Mouse (Mus musculus) heart, embryonic 14.5 days (tissue): ENCODE data around the gene Slc25a13. TPM values are rescaled to one million over a fixed set of nuclear protein-coding genes. Genes with fewer than 3 reads are reported as not detected.
"Not testable (repeated sequence)": the region's sequence is repeated elsewhere in the genome, so short reads cannot be mapped to it uniquely, and the experiment has no call there.

Source experiments
- ATAC-seq: fragments of 200-750 bp; cut with Nextera tagmentation; 2 replicates; pipeline ENCODE4 v1.8.0; 2017; ENCODE audit warnings: low read depth, moderate TSS enrichment; ENCODE audit not compliant: insufficient number of reproducible peaks, insufficient read depth, low FRiP score
- H3K27ac ChIP-seq, 2 experiments: fragments of 200-500 bp in 1 of 2; fragments of 300-500 bp in 1 of 2; sonication (generic) in 1 of 2; replicated peaks in 1 of 2; 2 replicates each; pipeline ENCODE4 v1.5.1; 2012 to 2014; ENCODE audit warnings: low read depth in 2 of 2, low read length in 2 of 2, control low read depth in 1 of 2, mild to moderate bottlenecking in 1 of 2, mixed read lengths in 1 of 2; ENCODE audit not compliant: control insufficient read depth in 1 of 2, insufficient read depth in 1 of 2
- H3K27me3 ChIP-seq: fragments of 300-500 bp; sonication (generic); 2 replicates; pipeline ENCODE4 v1.6.1; 2014; ENCODE audit warnings: mild to moderate bottlenecking, low read length, control low read depth; ENCODE audit not compliant: control insufficient read depth, insufficient read depth
- H3K36me3 ChIP-seq: fragments of 300-500 bp; sonication (generic); 2 replicates; pipeline ENCODE4 v1.6.1; 2014; ENCODE audit warnings: mild to moderate bottlenecking, control low read depth, low read length, mixed read lengths; ENCODE audit not compliant: control insufficient read depth, insufficient read depth
- H3K4me1 ChIP-seq, 2 experiments: fragments of 200-500 bp in 1 of 2; fragments of 300-500 bp in 1 of 2; sonication (generic) in 1 of 2; 2 replicates each; pipeline ENCODE4 v1.6.1; 2012 to 2014; ENCODE audit warnings: low read length in 2 of 2, control low read depth in 1 of 2, mixed read lengths in 1 of 2; ENCODE audit not compliant: control insufficient read depth in 2 of 2, insufficient read depth in 2 of 2
- H3K4me2 ChIP-seq: fragments of 300-500 bp; sonication (generic); 2 replicates; pipeline ENCODE4 v1.6.1; 2014; ENCODE audit warnings: mild to moderate bottlenecking, low read length
- H3K4me3 ChIP-seq, 2 experiments: fragments of 200-500 bp in 1 of 2; fragments of 300-500 bp in 1 of 2; sonication (generic) in 1 of 2; 2 replicates each; pipeline ENCODE4 v1.5.1; 2012 to 2014; ENCODE audit warnings: low read length in 2 of 2, mild to moderate bottlenecking in 2 of 2, control low read depth in 1 of 2, low read depth in 1 of 2, moderate library complexity in 1 of 2; ENCODE audit not compliant: control insufficient read depth in 1 of 2, insufficient read depth in 1 of 2
- H3K9ac ChIP-seq: fragments of 300-500 bp; sonication (generic); 2 replicates; pipeline ENCODE4 v1.6.1; 2014; ENCODE audit warnings: mild to moderate bottlenecking, low read length
- H3K9me3 ChIP-seq: fragments of 300-500 bp; sonication (generic); 2 replicates; pipeline ENCODE4 v1.6.1; 2016; ENCODE audit warnings: low read length, control low read depth; ENCODE audit not compliant: control insufficient read depth
- WGBS: fragments of 180-500 bp; shearing (Covaris S2); extraction: QIAGEN DNeasy Blood & Tissue Kit; methylation state at CpG from one replicate; pipeline ENCODE4 v1.1.7; 2014; 5-methylcytosine and 5-hydroxymethylcytosine counted together
- polyA plus RNA-seq: library from polyadenylated mRNA; unstranded; fragments of >200 nt; fragmentation: Nextera tagmentation; extraction: Ambion mirVana; gene quantifications from 2 replicates; pipeline ENCODE4 v1.2.1, GENCODE M21; 2014

The Slc25a13 gene
- polyA plus RNA-seq, 1 experiment from 2014 or later = 56.4 TPM

DNA sequence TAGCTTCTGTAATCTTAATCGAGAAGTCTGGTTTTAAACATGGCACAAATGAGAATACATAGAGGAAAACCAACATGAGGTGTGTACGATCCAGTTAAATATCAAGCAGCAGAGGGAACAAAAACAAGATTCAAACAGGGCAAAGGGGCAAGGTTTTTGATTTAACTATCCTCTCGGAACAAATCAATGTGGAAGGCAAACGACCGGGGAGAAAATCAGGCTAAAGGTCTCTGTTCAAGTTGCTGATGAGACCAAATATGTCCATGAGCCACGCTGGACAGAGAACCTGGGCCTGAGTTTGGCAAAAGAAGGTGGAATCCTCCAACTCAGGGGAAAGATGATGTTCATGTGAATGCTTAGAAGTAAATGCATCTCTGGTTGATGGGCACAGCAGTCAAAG lies 14.5 kb downstream of the Slc25a13 start:
- Histone ChIP-seq H3K27ac (no peak overlapping the region), H3K4me2 (no peak overlapping the region), H3K27me3 (no peaks in the 10 kb centered on the region), H3K9me3 (no peaks in the 10 kb centered on the region), H3K36me3 (peaks cover 4% of the 10 kb centered on the region; the same call in 1 of the 2 replicates), H3K4me1 (peaks cover 0 to 14% of the 10 kb centered on the region in 2 experiments; a peak in 3 of 4 replicates), H3K4me3 (no peak overlapping the region), H3K9ac (no peak overlapping the region)
- ATAC-seq = no peak
- 88% methylated on average over 6 of the region's 6 CpGs for WGBS

GRCm38 (mm10) chr6:6201977-6202376 lies 15.0 kb downstream of the Slc25a13 start:
- H3K9me3 ChIP-seq = no peaks in the 10 kb centered on the region
- H3K27me3 ChIP-seq = no peaks in the 10 kb centered on the region
- no peak overlapping the region for H3K9ac ChIP-seq
- no peak overlapping the region for H3K27ac ChIP-seq
- no peak for ATAC-seq
- H3K36me3 ChIP-seq = peaks cover 4% of the 10 kb centered on the region; the same call in 1 of the 2 replicates
- no peak overlapping the region for H3K4me2 ChIP-seq
- peaks cover 0 to 17% of the 10 kb centered on the region in 2 experiments; a peak in 3 of 4 replicates for H3K4me1 ChIP-seq
- H3K4me3 ChIP-seq = no peak overlapping the region
- WGBS = 82% methylated on average over 5 of the region's 5 CpGs

GRCm38 (mm10) chr6:6199138-6199870 lies 17.7 kb downstream of the Slc25a13 start:
- no peak overlapping the region for H3K27ac ChIP-seq
- no peak overlapping the region for H3K9ac ChIP-seq
- no peak overlapping the region for H3K4me2 ChIP-seq
- H3K36me3 ChIP-seq = peaks cover 8% of the 10 kb centered on the region; the same call in 1 of the 2 replicates
- H3K4me1 ChIP-seq = peaks cover 2 to 19% of the 10 kb centered on the region in 2 experiments; a peak in 3 of 4 replicates
- WGBS = 80% methylated on average over 10 of the region's 10 CpGs
- H3K27me3 ChIP-seq = no peaks in the 10 kb centered on the region
- no peaks in the 10 kb centered on the region for H3K9me3 ChIP-seq
- H3K4me3 ChIP-seq = no peak overlapping the region
- no peak for ATAC-seq

DNA sequence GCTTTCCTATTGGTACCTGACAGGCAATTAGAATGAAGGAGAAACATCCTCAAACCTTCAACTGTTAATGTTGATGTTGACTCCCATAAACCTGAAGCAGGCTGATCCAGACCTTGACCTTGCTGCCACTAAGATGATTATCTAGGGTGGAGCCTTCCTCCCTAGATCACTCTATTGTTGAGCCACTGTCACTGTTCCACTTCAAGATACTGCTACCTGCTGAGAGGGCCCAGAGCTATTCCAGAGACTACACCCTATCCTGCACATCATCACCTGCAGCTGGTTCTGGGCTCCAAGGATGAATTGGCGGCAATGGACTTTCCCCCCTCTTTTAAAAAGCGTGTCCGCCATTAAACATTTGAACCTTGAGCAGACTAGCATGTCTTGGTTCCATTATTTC lies 18.9 kb downstream of the Slc25a13 start:
- 96% methylated on average over 3 of the region's 3 CpGs for WGBS

GRCm38 (mm10) chr6:6197339-6197738 lies 19.6 kb downstream of the Slc25a13 start:
- Histone ChIP-seq H3K27ac (no peak overlapping the region), H3K4me1 (peaks cover 2 to 19% of the 10 kb centered on the region in 2 experiments), H3K9ac (no peak overlapping the region), H3K9me3 (no peaks in the 10 kb centered on the region), H3K4me3 (no peak overlapping the region), H3K4me2 (no peak overlapping the region), H3K36me3 (peaks cover 8% of the 10 kb centered on the region; the same call in 1 of the 2 replicates), H3K27me3 (no peaks in the 10 kb centered on the region)
- ATAC-seq = no peak
- 65% methylated on average over 6 of the region's 6 CpGs for WGBS

More for the DNA sequence above, 18.9 kb downstream of the Slc25a13 start:
- H3K9ac ChIP-seq, H3K27me3 ChIP-seq, ATAC-seq, H3K27ac ChIP-seq, H3K36me3 ChIP-seq, H3K4me3 ChIP-seq, H3K9me3 ChIP-seq, H3K4me2 ChIP-seq: not testable (repeated sequence)
- H3K4me1 ChIP-seq = peaks cover 2 to 19% of the 10 kb centered on the region in 2 experiments

GRCm38 (mm10) chr6:6196527-6196926 lies 20.4 kb downstream of the Slc25a13 start:
- Histone ChIP-seq H3K27me3 (no peaks in the 10 kb centered on the region), H3K4me2 (no peak overlapping the region), H3K36me3 (peaks cover 11% of the 10 kb centered on the region; the same call in 1 of the 2 replicates), H3K9me3 (no peaks in the 10 kb centered on the region), H3K4me1 (peaks cover 2 to 19% of the 10 kb centered on the region in 2 experiments), H3K27ac (no peak overlapping the region), H3K9ac (no peak overlapping the region), H3K4me3 (no peak overlapping the region)
- 75% methylated on average over 4 of the region's 4 CpGs for WGBS
- no peak for ATAC-seq

GRCm38 (mm10) chr6:6194831-6195230 lies 22.1 kb downstream of the Slc25a13 start:
- 82% methylated on average over 6 of the region's 6 CpGs for WGBS

More at GRCm38 (mm10) chr6:6194831-6195230, 22.1 kb downstream of the Slc25a13 start:
- H3K36me3 ChIP-seq = peaks cover 11% of the 10 kb centered on the region; the same call in 1 of the 2 replicates
- no peak overlapping the region for H3K9ac ChIP-seq
- no peaks in the 10 kb centered on the region for H3K27me3 ChIP-seq
- no peaks in the 10 kb centered on the region for H3K9me3 ChIP-seq
- H3K4me2 ChIP-seq = no peak overlapping the region
- H3K4me3 ChIP-seq = no peak overlapping the region
- peaks cover 2 to 19% of the 10 kb centered on the region in 2 experiments for H3K4me1 ChIP-seq
- no peak overlapping the region for H3K27ac ChIP-seq
- no peak for ATAC-seq
